Comparison of ENCODE assay signal across 8 mouse cellular contexts in the genomic region with DNA sequence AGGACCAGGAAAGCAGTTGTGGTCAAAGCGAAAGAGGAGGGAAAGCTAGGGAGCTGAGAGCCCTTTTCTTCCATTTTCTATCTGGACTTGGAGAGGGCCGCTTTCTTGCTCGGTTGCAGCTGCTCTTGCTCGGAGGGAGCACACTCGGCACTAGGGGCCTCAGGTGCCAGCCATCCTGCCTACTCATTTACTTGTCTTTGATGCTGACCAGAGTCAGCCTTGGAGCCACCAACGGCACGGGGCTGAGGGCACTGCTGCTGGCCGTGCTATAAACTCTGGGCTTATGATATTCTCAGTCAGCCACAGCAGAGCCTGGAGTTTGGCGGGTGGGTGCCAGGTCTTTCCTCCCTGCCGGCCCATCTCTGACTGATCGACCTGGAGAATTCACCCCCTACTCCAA. TPM values are rescaled to one million over a fixed set of nuclear protein-coding genes. Genes with fewer than 3 reads are reported as not detected.
A peak's percentile ranks its signal among the peaks of the same experiment; 100 is the strongest.
DNase-seq lines count a peak whose midpoint lies in the region; ATAC-seq and TF ChIP-seq lines count a peak whose summit lies in the region.

No protein-coding gene starts in this region.

- peak overlapping the region; percentile 82 for H3K4me3 ChIP-seq in cerebellum, adult 2 months (replicated peaks; ENCODE audit: insufficient read depth, low read depth, low read length)
- H3K4me3 ChIP-seq in neural tube, embryonic 11.5 days (ENCODE audit: low read depth, low read length): peak overlapping the region; percentile 51
- peak overlapping the region; percentile 73 for H3K4me3 ChIP-seq in hindbrain, embryonic 14.5 days (replicated peaks; ENCODE audit: low read length)
- peak overlapping the region; percentile 75 for H3K4me3 ChIP-seq in midbrain, embryonic 14.5 days (replicated peaks; ENCODE audit: low read depth, low read length)

- 2% methylated on average over 11 of the region's 11 CpGs for WGBS in cerebellum, adult 2 months
- under 1% methylated on average over 11 of the region's 11 CpGs for WGBS in neural tube, embryonic 11.5 days
- WGBS in hindbrain, embryonic 14.5 days: under 1% methylated on average over 11 of the region's 11 CpGs
- WGBS in midbrain, embryonic 14.5 days: under 1% methylated on average over 11 of the region's 11 CpGs

- H3K27me3 ChIP-seq in cerebellum, adult 2 months (ENCODE audit: control insufficient read depth, insufficient read depth, low read length): no peaks in the 10 kb centered on the region
- H3K27me3 ChIP-seq in neural tube, embryonic 11.5 days (ENCODE audit: control insufficient read depth, insufficient read depth, low read length): no peaks in the 10 kb centered on the region
- H3K27me3 ChIP-seq in hindbrain, embryonic 14.5 days (ENCODE audit: control insufficient read depth, insufficient read depth, low read length): no peaks in the 10 kb centered on the region
- no peaks in the 10 kb centered on the region for H3K27me3 ChIP-seq in midbrain, embryonic 14.5 days (ENCODE audit: control insufficient read depth, insufficient read depth, low read length)

- ATAC-seq in neural tube, embryonic 11.5 days (ENCODE audit: insufficient read depth, low FRiP score, low TSS enrichment): 0 out of 2 replicates have a peak, but pooled peaks have one; percentile 11
- no peak for ATAC-seq in hindbrain, embryonic 14.5 days (ENCODE audit: low FRiP score)
- no peak for ATAC-seq in midbrain, embryonic 14.5 days (ENCODE audit: low FRiP score, low TSS enrichment)

- no peak for TF ChIP-seq POLR2A in cerebellum, adult 2 months (IDR thresholded peaks at IDR 0.05; ENCODE audit: borderline replicate concordance, insufficient read depth, low read length)

- H3K4me1 ChIP-seq in cerebellum, adult 2 months (ENCODE audit: control insufficient read depth, insufficient read depth, low read length): peaks cover 3% of the 10 kb centered on the region; the same call in 1 of the 2 replicates
- peaks cover 20% of the 10 kb centered on the region for H3K4me1 ChIP-seq in neural tube, embryonic 11.5 days (ENCODE audit: control insufficient read depth, insufficient read depth, low read length)
- H3K4me1 ChIP-seq in hindbrain, embryonic 14.5 days (replicated peaks; ENCODE audit: control insufficient read depth, insufficient read depth, low read length): peaks cover 65% of the 10 kb centered on the region
- peaks cover 64% of the 10 kb centered on the region for H3K4me1 ChIP-seq in midbrain, embryonic 14.5 days (ENCODE audit: control insufficient read depth, insufficient read depth, low read length)

- DNase-seq in cerebellum, adult 2 months: no peak
- no peak for DNase-seq in cerebellum, adult 18-20 months
- no peak for DNase-seq in neural tube, embryonic 11.5 days (ENCODE audit: low spot score)
- DNase-seq in neural tube, embryonic 10.5 days (ENCODE audit: extremely low spot score, low spot score): no peak
- peak; percentile 52 for DNase-seq in hindbrain, embryonic 14.5 days (ENCODE audit: low spot score)
- peak; percentile 61 for DNase-seq in midbrain, embryonic 14.5 days
- DNase-seq in frontal cortex, adult 2 months (ENCODE audit: extremely low spot score in 1 of 2, low spot score in 1 of 2): no peak
- no peak for DNase-seq in frontal cortex, postnatal 14 days (ENCODE audit: low spot score in 2 of 2)

- TF ChIP-seq CTCF in cerebellum, adult 2 months (IDR thresholded peaks at IDR 0.05; ENCODE audit: borderline replicate concordance, insufficient read depth, low read depth, low read length): no peak

- H3K4me2 ChIP-seq in neural tube, embryonic 11.5 days (ENCODE audit: low read depth): peak overlapping the region; percentile 73
- H3K4me2 ChIP-seq in hindbrain, embryonic 14.5 days (replicated peaks): peak overlapping the region; percentile 81
- peak overlapping the region; percentile 60 for H3K4me2 ChIP-seq in midbrain, embryonic 14.5 days (ENCODE audit: low read length)

- peak overlapping the region; percentile 80 for H3K9ac ChIP-seq in neural tube, embryonic 11.5 days (ENCODE audit: low read length)
- H3K9ac ChIP-seq in hindbrain, embryonic 14.5 days: peak overlapping the region; percentile 91
- peak overlapping the region; percentile 86 for H3K9ac ChIP-seq in midbrain, embryonic 14.5 days (replicated peaks; ENCODE audit: low read length)

- no peaks in the 10 kb centered on the region for H3K36me3 ChIP-seq in neural tube, embryonic 11.5 days (ENCODE audit: control insufficient read depth, insufficient read depth, low read length)
- H3K36me3 ChIP-seq in hindbrain, embryonic 14.5 days (replicated peaks; ENCODE audit: control insufficient read depth, insufficient read depth): no peaks in the 10 kb centered on the region
- no peaks in the 10 kb centered on the region for H3K36me3 ChIP-seq in midbrain, embryonic 14.5 days (ENCODE audit: control insufficient read depth, insufficient read depth, low read length)

- no peaks in the 10 kb centered on the region for H3K9me3 ChIP-seq in neural tube, embryonic 11.5 days (ENCODE audit: control insufficient read depth, low read length)
- no peaks in the 10 kb centered on the region for H3K9me3 ChIP-seq in hindbrain, embryonic 14.5 days (ENCODE audit: control insufficient read depth, low read length)
- H3K9me3 ChIP-seq in midbrain, embryonic 14.5 days (ENCODE audit: control insufficient read depth, low read length): no peaks in the 10 kb centered on the region

- H3K27ac ChIP-seq in cerebellum, adult 2 months (ENCODE audit: insufficient read depth, low read length): peak overlapping the region; percentile 63
- peak overlapping the region; percentile 86 for H3K27ac ChIP-seq in neural tube, embryonic 11.5 days (ENCODE audit: low read depth, low read length)
- peak overlapping the region; percentile 95 for H3K27ac ChIP-seq in hindbrain, embryonic 14.5 days
- peak overlapping the region; percentile 97 for H3K27ac ChIP-seq in midbrain, embryonic 14.5 days (replicated peaks; ENCODE audit: low read depth, low read length)

RNA-seq across cellular contexts. Expression of gene Sema4b, which starts 12.2 kb away (rescaled TPM):
- 10.7 and 11.5 TPM in 2 replicates for polyA plus RNA-seq in cerebellum, adult 2 months (2012; rRNA removed)
- 10.5 and 12.1 TPM in 2 replicates for polyA plus RNA-seq in neural tube, embryonic 11.5 days (2014; fragmentation: Nextera tagmentation; extraction: Ambion mirVana)
- polyA plus RNA-seq in hindbrain, embryonic 14.5 days (2014; fragmentation: Nextera tagmentation; extraction: Ambion mirVana): 17.4 and 19.7 TPM in 2 replicates
- 19.8 and 21.9 TPM in 2 replicates for polyA plus RNA-seq in midbrain, embryonic 14.5 days (2014; fragmentation: Nextera tagmentation; extraction: Ambion mirVana)
- polyA plus RNA-seq in frontal cortex, adult 2 months (2012; rRNA removed): 15.9 and 16.9 TPM in 2 replicates

RNA-seq across cellular contexts. Expression of gene Cib1, which starts 33.8 kb away (rescaled TPM):
- 40.1 and 45.0 TPM in 2 replicates for polyA plus RNA-seq in cerebellum, adult 2 months (2012; rRNA removed)
- 53.2 and 65.5 TPM in 2 replicates for polyA plus RNA-seq in neural tube, embryonic 11.5 days (2014; fragmentation: Nextera tagmentation; extraction: Ambion mirVana)
- polyA plus RNA-seq in hindbrain, embryonic 14.5 days (2014; fragmentation: Nextera tagmentation; extraction: Ambion mirVana): 29.8 and 41.1 TPM in 2 replicates
- 24.2 and 26.7 TPM in 2 replicates for polyA plus RNA-seq in midbrain, embryonic 14.5 days (2014; fragmentation: Nextera tagmentation; extraction: Ambion mirVana)
- 31.0 and 32.0 TPM in 2 replicates for polyA plus RNA-seq in frontal cortex, adult 2 months (2012; rRNA removed)

RNA-seq across cellular contexts. Expression of gene Gdpgp1, which starts 33.8 kb away (rescaled TPM):
- polyA plus RNA-seq in cerebellum, adult 2 months (2012; rRNA removed): 3.9 and 4.1 TPM in 2 replicates
- polyA plus RNA-seq in neural tube, embryonic 11.5 days (2014; fragmentation: Nextera tagmentation; extraction: Ambion mirVana): 4.5 and 4.9 TPM in 2 replicates
- 3.4 and 3.8 TPM in 2 replicates for polyA plus RNA-seq in hindbrain, embryonic 14.5 days (2014; fragmentation: Nextera tagmentation; extraction: Ambion mirVana)
- 4.0 TPM in 2 replicates for polyA plus RNA-seq in midbrain, embryonic 14.5 days (2014; fragmentation: Nextera tagmentation; extraction: Ambion mirVana)
- polyA plus RNA-seq in frontal cortex, adult 2 months (2012; rRNA removed): 2.8 and 3.2 TPM in 2 replicates

RNA-seq across cellular contexts. Expression of gene Ttll13, which starts 47.3 kb away (rescaled TPM):
- 0.69 and 0.98 TPM in 2 replicates for polyA plus RNA-seq in cerebellum, adult 2 months (2012; rRNA removed)
- 1.3 and 2.1 TPM in 2 replicates for polyA plus RNA-seq in neural tube, embryonic 11.5 days (2014; fragmentation: Nextera tagmentation; extraction: Ambion mirVana)
- 1.3 and 1.7 TPM in 2 replicates for polyA plus RNA-seq in hindbrain, embryonic 14.5 days (2014; fragmentation: Nextera tagmentation; extraction: Ambion mirVana)
- 1.2 and 2.2 TPM in 2 replicates for polyA plus RNA-seq in midbrain, embryonic 14.5 days (2014; fragmentation: Nextera tagmentation; extraction: Ambion mirVana)
- 0.90 and 1.7 TPM in 2 replicates for polyA plus RNA-seq in frontal cortex, adult 2 months (2012; rRNA removed)

Comparison
In these comparisons a context has a peak if more than half of its experiments do, and no peak if none do; other contexts are left out.
1. DNase-seq: peak in hindbrain, embryonic 14.5 days (single experiment) and midbrain, embryonic 14.5 days (single experiment); none in cerebellum, adult 2 months (0 of 2), cerebellum, adult 18-20 months (0 of 2), neural tube, embryonic 11.5 days (single experiment), neural tube, embryonic 10.5 days (single experiment), frontal cortex, adult 2 months (0 of 2) and frontal cortex, postnatal 14 days (0 of 2).
2. Peak in every context shown above with its lines, with median percentiles within 50 percentile points of each other: H3K27ac ChIP-seq, H3K4me3 ChIP-seq, H3K4me2 ChIP-seq and H3K9ac ChIP-seq.